Mouse (Mus musculus): ENCODE measurements around the gene Gm21750.

- TF ChIP-seq POLR2A (IDR thresholded peaks at IDR 0.05; ENCODE audit: low read depth, low read length) = no peak
- TF ChIP-seq CTCF (IDR thresholded peaks at IDR 0.05; ENCODE audit: borderline replicate concordance, insufficient read depth, low read length) = no peak
Measured at GRCm38 (mm10) chr14:73687726-73688125, 26.7 kb downstream of the Gm21750 start.

Data from embryonic fibroblast, embryonic 13.5 days (primary cell).